10 mouse cellular contexts compared by ENCODE assay signal in the genomic region with DNA sequence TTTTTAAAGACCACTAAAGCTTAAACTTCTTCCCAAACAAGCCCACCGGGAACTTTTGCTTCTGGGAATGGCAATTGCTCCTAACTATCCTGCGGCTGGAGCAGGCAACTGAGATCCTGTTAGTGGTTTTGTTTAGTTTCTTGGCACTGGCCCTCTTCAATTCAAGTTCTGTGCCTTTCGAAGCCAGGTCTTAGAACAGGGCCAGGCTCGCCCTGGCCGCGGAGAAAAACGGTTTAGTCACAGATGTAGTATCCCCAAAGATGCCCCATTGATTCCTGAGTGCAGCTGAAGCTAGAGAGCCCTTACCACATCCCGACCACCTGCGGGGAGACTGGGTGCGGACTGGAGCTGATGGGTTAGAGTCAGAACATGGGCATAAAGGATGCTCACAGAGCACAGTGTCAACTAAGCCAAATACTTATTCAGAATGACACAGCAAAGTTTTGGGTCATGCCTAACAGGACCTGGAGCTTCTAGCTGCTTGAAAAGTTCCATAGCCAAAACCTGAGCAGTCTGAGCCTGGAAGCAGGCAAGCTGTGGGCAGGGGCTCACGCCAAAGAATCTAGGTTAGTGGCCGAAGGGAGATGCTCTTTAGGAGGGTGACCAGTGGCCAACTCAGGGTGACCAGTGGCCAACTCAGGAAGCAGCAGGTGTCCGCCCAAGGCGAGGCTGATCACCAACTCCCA. TPM values are rescaled to one million over a fixed set of nuclear protein-coding genes. Genes with fewer than 3 reads are reported as not detected.
DNase-seq lines count a peak whose midpoint lies in the region; ATAC-seq and TF ChIP-seq lines count a peak whose summit lies in the region.
"Had no signal": no experiment of that assay in that cellular context is flagged by ENCODE, and none has a peak within 500 bp of the region (broad histone marks: within the 10 kb centered on the region; RNA-seq: fewer than 3 reads in every experiment).

No protein-coding gene starts in this region.

- no peak overlapping the region for H3K27ac ChIP-seq in ES-E14 (ENCODE audit: insufficient read depth, low read depth, low read length, poor library complexity, severe bottlenecking)
- no peak overlapping the region for H3K27ac ChIP-seq in liver, embryonic 14.5 days

- H3K36me3 ChIP-seq in ES-E14 (ENCODE audit: control insufficient read depth, insufficient read depth, low read length, poor library complexity, severe bottlenecking), result peaks cover 2% of the 10 kb centered on the region; the same call in 1 of the 2 replicates
- H3K36me3 ChIP-seq in liver, embryonic 14.5 days (replicated peaks; ENCODE audit: control insufficient read depth, insufficient read depth, low read depth), result no peaks in the 10 kb centered on the region
- H3K36me3 ChIP-seq: G1E had no signal

- WGBS in liver, embryonic 14.5 days (ENCODE audit: insufficient replicate concordance), result 29% methylated on average over 14 of the region's 14 CpGs

- peak overlapping the region; percentile 69 to 79 for H3K4me3 ChIP-seq in ES-E14 (ENCODE audit: insufficient read depth in 1 of 2, low read depth in 1 of 2, low read length in 2 of 2, poor library complexity in 1 of 2, severe bottlenecking in 1 of 2)
- H3K4me3 ChIP-seq in liver, embryonic 14.5 days (ENCODE audit: insufficient read depth in 1 of 2, low read depth in 2 of 2, low read length in 2 of 2), result peak overlapping the region; percentile 6 to 44; a peak in 2 of 4 replicates

- DNase-seq in heart, adult 8-10 months (ENCODE audit: low spot score), result peak; percentile 3
- DNase-seq in heart, postnatal 25 days (ENCODE audit: low spot score), result no peak
- DNase-seq in ES-E14 (ENCODE audit: low read depth, low spot score), result peak; percentile 26
- DNase-seq in liver, embryonic 14.5 days (ENCODE audit: low read depth in 3 of 3, low spot score in 3 of 3), result no peak
- DNase-seq in frontal cortex, postnatal 36 days (ENCODE audit: low spot score in 2 of 2), result no peak
- DNase-seq in spleen, postnatal 14 days (ENCODE audit: low spot score in 2 of 2), result no peak
- no peak for DNase-seq in frontal cortex, adult 2 months (ENCODE audit: extremely low spot score in 1 of 2, low spot score in 1 of 2)

- no peak overlapping the region for H3K9ac ChIP-seq in ES-E14 (ENCODE audit: insufficient read depth, low read depth, low read length, poor library complexity, severe bottlenecking)
- no peak overlapping the region for H3K9ac ChIP-seq in liver, embryonic 14.5 days (replicated peaks)

- no peak for TF ChIP-seq EP300 in liver, embryonic 14.5 days (IDR thresholded peaks at IDR 0.05; ENCODE audit: low read depth)

- H3K9me3 ChIP-seq in ES-E14 (ENCODE audit: control insufficient read depth, insufficient read depth, low read depth, low read length), result no peaks in the 10 kb centered on the region
- H3K9me3 ChIP-seq in liver, embryonic 14.5 days (ENCODE audit: control insufficient read depth, low read length), result no peaks in the 10 kb centered on the region
- H3K9me3 ChIP-seq: G1E had no signal

- peak overlapping the region; percentile 55 for H3K4me2 ChIP-seq in liver, embryonic 14.5 days (ENCODE audit: low read depth)

- 0 out of 2 replicates have a peak, but pooled peaks cover 3% of the 10 kb centered on the region for H3K27me3 ChIP-seq in liver, embryonic 14.5 days (ENCODE audit: control insufficient read depth, insufficient read depth, low read length)

- peaks cover 0 to 11% of the 10 kb centered on the region in 2 experiments; a peak in 2 of 4 replicates for H3K4me1 ChIP-seq in ES-E14 (ENCODE audit: control insufficient read depth in 2 of 2, insufficient read depth in 2 of 2, low read length in 2 of 2, poor library complexity in 1 of 2)
- no peaks in the 10 kb centered on the region for H3K4me1 ChIP-seq in liver, embryonic 14.5 days (replicated peaks; ENCODE audit: control insufficient read depth in 2 of 2, insufficient read depth in 2 of 2, low read length in 1 of 2)

- TF ChIP-seq CTCF in liver, embryonic 14.5 days (IDR thresholded peaks at IDR 0.05; ENCODE audit: low read depth), result no peak

- ATAC-seq in granulocyte monocyte progenitor cell, adult 5-6 weeks (replicated peaks; ENCODE audit: poor library complexity, severe bottlenecking), result 0 out of 2 replicates have a peak, but pooled peaks have one; percentile 4
- no peak for ATAC-seq in liver, embryonic 14.5 days (ENCODE audit: insufficient read depth)

- in situ Hi-C loops in ES-E14 (cut with MboI; ENCODE audit: low sequenced_read_pairs in 2 of 2, unreplicated experiment in 2 of 2), result no loop called here

- intact Hi-C loops in heart, postnatal 25 days (cut with DNase I), result no loop called here

TF ChIP-seq in ES-E14, 5 proteins besides CTCF, POLR2A, EP300 and RAD21:
- TF ChIP-seq HCFC1 (IDR thresholded peaks at IDR 0.05; ENCODE audit: borderline replicate concordance, insufficient read depth, low read length) (no peak), CHD2 (IDR thresholded peaks at IDR 0.05; ENCODE audit: low read depth, low read length) (no peak), MAFK (IDR thresholded peaks at IDR 0.05; ENCODE audit: insufficient read depth, low read depth, low read length) (no peak), ZNF384 (IDR thresholded peaks at IDR 0.05; ENCODE audit: low read depth, low read length) (no peak), ZC3H11A (IDR thresholded peaks at IDR 0.05; ENCODE audit: borderline replicate concordance, low read depth, low read length) (no peak)

RNA-seq across cellular contexts. Expression of gene Ddit4l, which starts 1.6 kb away (rescaled TPM):
- 1 to 10 TPM; 2.5 to 3.1 (median 2.8) TPM for total RNA-seq in heart, adult 8-10 months (2022)
- 1 to 10 TPM; 2.5 to 4.3 TPM for total RNA-seq in heart, postnatal 25 days (2021)
- 10.4 and 11.2 TPM in 2 replicates for total RNA-seq in ES-E14 (2012; rRNA removed)
- not detected in 2 replicates for total RNA-seq in granulocyte monocyte progenitor cell, adult 5-6 weeks (2014; fragmentation: Nextera tagmentation)
- total RNA-seq in granulocyte monocyte progenitor cell, adult 5-6 weeks (2017), result not detected in 2 replicates
- 0.10 TPM in 2 replicates for polyA plus RNA-seq in liver, embryonic 14.5 days (2012; rRNA removed)
- polyA plus RNA-seq in liver, embryonic 14.5 days (2014; fragmentation: Nextera tagmentation; extraction: Ambion mirVana), result 0.61 and 0.69 TPM in 2 replicates
- 13.5 and 19.1 TPM in 2 replicates for polyA plus RNA-seq in frontal cortex, adult 2 months (2012; rRNA removed)
- polyA plus RNA-seq: G1E had no signal

RNA-seq across cellular contexts. Expression of gene Gm21962, which starts 48.3 kb away (rescaled TPM):
- total RNA-seq in heart, adult 8-10 months (2022), result not detected
- total RNA-seq in heart, postnatal 25 days (2021), result not detected
- total RNA-seq in ES-E14 (2012; rRNA removed), result 0.62 and 1.5 TPM in 2 replicates
- total RNA-seq in granulocyte monocyte progenitor cell, adult 5-6 weeks (2014; fragmentation: Nextera tagmentation), result not detected in 2 replicates
- 0.13 TPM in 1 of 2 replicates, not detected in the other for total RNA-seq in granulocyte monocyte progenitor cell, adult 5-6 weeks (2017)
- not detected in 2 replicates for polyA plus RNA-seq in liver, embryonic 14.5 days (2012; rRNA removed)
- not detected in 2 replicates for polyA plus RNA-seq in liver, embryonic 14.5 days (2014; fragmentation: Nextera tagmentation; extraction: Ambion mirVana)
- polyA plus RNA-seq in frontal cortex, adult 2 months (2012; rRNA removed), result not detected in 2 replicates
- total RNA-seq: hematopoietic stem cell, adult 5-6 weeks had no signal
- polyA plus RNA-seq: G1E had no signal

Comparison
In these comparisons a context has a peak if more than half of its experiments do, and no peak if none do; other contexts are left out.
1. DNase-seq: peak in heart, adult 8-10 months (single experiment) and ES-E14 (single experiment); none in heart, postnatal 25 days (single experiment), liver, embryonic 14.5 days (0 of 3), frontal cortex, postnatal 36 days (0 of 2), spleen, postnatal 14 days (0 of 2) and frontal cortex, adult 2 months (0 of 2).